ENCODE assay signal across 16 mouse cellular contexts in genomic region chr19:32510962-32511361, GRCm38 (mm10). TPM values are rescaled to one million over a fixed set of nuclear protein-coding genes. Genes with fewer than 3 reads are reported as not detected.
DNase-seq lines count a peak whose midpoint lies in the region; ATAC-seq and TF ChIP-seq lines count a peak whose summit lies in the region.
"Had no signal": no experiment of that assay in that cellular context is flagged by ENCODE, and none has a peak within 500 bp of the region (broad histone marks: within the 10 kb centered on the region; RNA-seq: fewer than 3 reads in every experiment).

No protein-coding gene starts in this region.

- ATAC-seq in intestine, postnatal 0 days = peak; percentile 83
- peak; percentile 88 for ATAC-seq in megakaryocyte progenitor cell, adult 5-6 weeks (replicated peaks; ENCODE audit: poor library complexity)
- ATAC-seq: forebrain, embryonic 15.5 days had no signal

- DNase-seq in spleen, postnatal 36 days (ENCODE audit: low spot score in 2 of 2) = peak; percentile 5 to 22
- DNase-seq in spleen, postnatal 10 days (ENCODE audit: low spot score in 2 of 2) = no peak
- no peak for DNase-seq in kidney, adult 11 months
- DNase-seq in kidney, postnatal 10 days = no peak
- DNase-seq in kidney, postnatal 36 days = no peak
- DNase-seq: B cell, adult 2 months; cerebellum, adult 8-10 months; gastrocnemius, postnatal 10 days; left cerebral cortex, postnatal 4 days; right cerebral cortex, postnatal 4 days; thymus, postnatal 4 days had no signal

- peaks cover 29% of the 10 kb centered on the region for H3K36me3 ChIP-seq in intestine, postnatal 0 days (ENCODE audit: control insufficient read depth, insufficient read depth)

- H3K4me3 ChIP-seq in intestine, postnatal 0 days (ENCODE audit: low read depth, low read length) = no peak overlapping the region
- H3K4me3 ChIP-seq: forebrain, embryonic 15.5 days; lung, embryonic 15.5 days had no signal

- no peaks in the 10 kb centered on the region for H3K27me3 ChIP-seq in intestine, postnatal 0 days (replicated peaks; ENCODE audit: control insufficient read depth, insufficient read depth, low read length)
- H3K27me3 ChIP-seq: forebrain, embryonic 15.5 days; lung, embryonic 15.5 days; megakaryocyte, embryonic 14.5 days had no signal

- no peak overlapping the region for H3K9ac ChIP-seq in intestine, postnatal 0 days (ENCODE audit: low read depth, low read length)
- H3K9ac ChIP-seq: forebrain, embryonic 15.5 days; lung, embryonic 15.5 days had no signal

- no peak for TF ChIP-seq CTCF in intestine, postnatal 0 days (IDR thresholded peaks at IDR 0.05; ENCODE audit: low read depth)

- no peaks in the 10 kb centered on the region for H3K9me3 ChIP-seq in intestine, postnatal 0 days (ENCODE audit: control insufficient read depth)
- H3K9me3 ChIP-seq: forebrain, embryonic 15.5 days; lung, embryonic 15.5 days had no signal

- H3K4me1 ChIP-seq in intestine, postnatal 0 days (replicated peaks; ENCODE audit: control insufficient read depth, insufficient read depth, low read length) = 0 out of 2 replicates have a peak, but pooled peaks cover 5% of the 10 kb centered on the region
- H3K4me1 ChIP-seq: forebrain, embryonic 15.5 days; lung, embryonic 15.5 days had no signal

- peak overlapping the region; percentile 67 for H3K27ac ChIP-seq in intestine, postnatal 0 days (ENCODE audit: low read depth, low read length)
- H3K27ac ChIP-seq: forebrain, embryonic 15.5 days; lung, embryonic 15.5 days had no signal

- H3K4me2 ChIP-seq in intestine, postnatal 0 days (replicated peaks; ENCODE audit: low read depth) = peak overlapping the region; percentile 25; the same call in 1 of the 2 replicates
- H3K4me2 ChIP-seq: forebrain, embryonic 15.5 days; lung, embryonic 15.5 days had no signal

- 53% methylated on average over 6 of the region's 6 CpGs for WGBS in intestine, postnatal 0 days

RNA-seq across cellular contexts. Expression of gene Minpp1, which starts 25.4 kb away (rescaled TPM):
- polyA plus RNA-seq in intestine, postnatal 0 days (2015; fragmentation: Nextera tagmentation; extraction: Ambion mirVana) = 62.3 and 68.7 TPM in 2 replicates
- total RNA-seq in megakaryocyte progenitor cell, adult 5-6 weeks (2015) = 58.3 and 67.6 TPM in 2 replicates
- total RNA-seq in megakaryocyte progenitor cell, adult 5-6 weeks (2017) = 45.6 and 53.2 TPM in 2 replicates

RNA-seq across cellular contexts. Expression of gene Rpl9-ps6, which starts 44.6 kb away (rescaled TPM):
- polyA plus RNA-seq in intestine, postnatal 0 days (2015; fragmentation: Nextera tagmentation; extraction: Ambion mirVana) = 89.1 and 99.6 TPM in 2 replicates
- total RNA-seq in megakaryocyte progenitor cell, adult 5-6 weeks (2015) = 253 and 285 TPM in 2 replicates
- total RNA-seq in megakaryocyte progenitor cell, adult 5-6 weeks (2017) = 104 and 124 TPM in 2 replicates

Comparison
In these comparisons a context has a peak if more than half of its experiments do, and no peak if none do; other contexts are left out.
1. DNase-seq: peak in spleen, postnatal 36 days (2 of 2); none in spleen, postnatal 10 days (0 of 2), kidney, adult 11 months (single experiment), kidney, postnatal 10 days (single experiment) and kidney, postnatal 36 days (0 of 2).